Mouse (Mus musculus) intestine, postnatal 0 days (tissue): ENCODE measurements around the gene Itih3. TPM values are rescaled to one million over a fixed set of nuclear protein-coding genes. Genes with fewer than 3 reads are reported as not detected.

Experiments
- ATAC-seq: fragments of 200-750 bp; cut with Nextera tagmentation; 2 replicates; pipeline ENCODE4 v1.8.0; 2017; ENCODE audit warnings: mild to moderate bottlenecking, moderate TSS enrichment, moderate library complexity
- H3K27ac ChIP-seq: fragments of 300-500 bp; sonication (generic); 2 replicates; pipeline ENCODE4 v1.5.1; 2014; ENCODE audit warnings: mild to moderate bottlenecking, low read depth, low read length, moderate library complexity
- H3K27me3 ChIP-seq: fragments of 300-500 bp; sonication (generic); replicated peaks from 2 replicates; pipeline ENCODE4 v1.6.1; 2014; ENCODE audit warnings: low read length, mixed read lengths; ENCODE audit not compliant: control insufficient read depth, insufficient read depth
- H3K36me3 ChIP-seq: fragments of 300-500 bp; sonication (generic); 2 replicates; pipeline ENCODE4 v1.6.1; 2014; ENCODE audit warnings: mild to moderate bottlenecking, moderate library complexity; ENCODE audit not compliant: control insufficient read depth, insufficient read depth
- H3K4me1 ChIP-seq: fragments of 300-500 bp; sonication (generic); replicated peaks from 2 replicates; pipeline ENCODE4 v1.6.1; 2014; ENCODE audit warnings: antibody characterized with exemption, low read length, mixed read lengths; ENCODE audit not compliant: control insufficient read depth, insufficient read depth
- H3K4me2 ChIP-seq: fragments of 300-500 bp; sonication (generic); replicated peaks from 2 replicates; pipeline ENCODE4 v1.6.1; 2014; ENCODE audit warnings: low read depth, mild to moderate bottlenecking, moderate library complexity
- H3K4me3 ChIP-seq: fragments of 300-500 bp; sonication (generic); 2 replicates; pipeline ENCODE4 v1.5.1; 2014; ENCODE audit warnings: low read depth, low read length
- H3K9ac ChIP-seq: fragments of 300-500 bp; sonication (generic); 2 replicates; pipeline ENCODE4 v1.6.1; 2014; ENCODE audit warnings: mild to moderate bottlenecking, low read depth, low read length
- H3K9me3 ChIP-seq: fragments of 300-500 bp; sonication (generic); 2 replicates; pipeline ENCODE4 v1.6.1; 2016; ENCODE audit warnings: mixed run types; ENCODE audit not compliant: control insufficient read depth
- CTCF ChIP-seq: sonication (generic); IDR thresholded peaks from 2 replicates; pipeline ENCODE4 v1.5.1; 2016; ENCODE audit warnings: low read depth, mild to moderate bottlenecking, control low read depth, antibody characterized with exemption, moderate library complexity
- WGBS: fragments of 180-500 bp; shearing (Covaris S2); extraction: QIAGEN DNeasy Blood & Tissue Kit; methylation state at CpG from one replicate; pipeline ENCODE4 v1.1.7; 2014; 5-methylcytosine and 5-hydroxymethylcytosine counted together
- polyA plus RNA-seq: library from polyadenylated mRNA; unstranded; fragments of >200 nt; fragmentation: Nextera tagmentation; extraction: Ambion mirVana; gene quantifications from 2 replicates; pipeline ENCODE4 v1.2.1, GENCODE M21; 2015

The Itih3 gene
- polyA plus RNA-seq, 1 experiment from 2014 or later: 3.9 TPM

GRCm38 (mm10) chr14:30907814-30908265 is 15.7 kb downstream of the Itih3 start:
- WGBS: 44% methylated on average over 3 of the region's 3 CpGs
- H3K4me3 ChIP-seq: no peak overlapping the region
- no peaks in the 10 kb centered on the region for H3K9me3 ChIP-seq
- ATAC-seq: peak; percentile 43; the same call in 1 of the 2 replicates
- no peaks in the 10 kb centered on the region for H3K36me3 ChIP-seq
- H3K27ac ChIP-seq: no peak overlapping the region
- no peaks in the 10 kb centered on the region for H3K27me3 ChIP-seq
- peak; percentile 44 for TF ChIP-seq CTCF
- 0 out of 2 replicates have a peak, but pooled peaks cover under 1% of the 10 kb centered on the region for H3K4me1 ChIP-seq
- H3K9ac ChIP-seq: no peak overlapping the region
- no peak overlapping the region for H3K4me2 ChIP-seq

DNA sequence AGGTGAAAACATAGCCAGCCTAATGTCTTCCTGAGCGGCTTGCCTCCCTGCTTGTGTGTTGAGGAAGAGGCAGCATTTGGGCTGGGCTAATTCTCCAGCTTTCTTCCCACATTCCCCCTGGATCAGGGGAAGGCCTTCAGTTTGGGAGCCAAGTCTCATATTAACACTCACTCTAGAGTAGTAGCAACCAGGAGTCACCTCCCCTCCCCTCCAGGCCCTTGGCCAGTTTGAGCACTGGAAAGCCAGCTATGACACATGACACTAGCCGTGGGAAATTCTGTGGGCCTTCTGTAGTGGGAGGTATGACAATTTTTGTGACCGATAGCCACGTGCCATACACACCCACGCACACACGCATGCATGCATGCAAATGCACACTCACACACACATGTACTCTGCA is 17.6 kb downstream of the Itih3 start:
- Histone ChIP-seq H3K9me3 (no peaks in the 10 kb centered on the region), H3K4me1 (no peaks in the 10 kb centered on the region), H3K9ac (no peak overlapping the region), H3K4me2 (no peak overlapping the region), H3K4me3 (no peak overlapping the region), H3K27me3 (no peaks in the 10 kb centered on the region), H3K27ac (no peak overlapping the region), H3K36me3 (no peaks in the 10 kb centered on the region)
- ATAC-seq: no peak
- WGBS: 86% methylated on average over 6 of the region's 6 CpGs
- TF ChIP-seq CTCF: no peak

GRCm38 (mm10) chr14:30904307-30904706 is 19.3 kb downstream of the Itih3 start:
- WGBS: 84% methylated on average over 8 of the region's 8 CpGs
- Histone ChIP-seq H3K36me3 (no peaks in the 10 kb centered on the region), H3K4me3 (no peak overlapping the region), H3K4me1 (no peaks in the 10 kb centered on the region), H3K27ac (no peak overlapping the region), H3K9me3 (no peaks in the 10 kb centered on the region), H3K4me2 (no peak overlapping the region), H3K27me3 (no peaks in the 10 kb centered on the region), H3K9ac (no peak overlapping the region)
- no peak for TF ChIP-seq CTCF
- ATAC-seq: no peak

- no peak overlapping the region for H3K4me3 ChIP-seq
- H3K4me2 ChIP-seq: no peak overlapping the region
- H3K9ac ChIP-seq: no peak overlapping the region
- no peaks in the 10 kb centered on the region for H3K4me1 ChIP-seq
- H3K36me3 ChIP-seq: no peaks in the 10 kb centered on the region
- no peak for TF ChIP-seq CTCF
- no peaks in the 10 kb centered on the region for H3K9me3 ChIP-seq
- 61% methylated on average over 3 of the region's 3 CpGs for WGBS
- no peak for ATAC-seq
- H3K27ac ChIP-seq: no peak overlapping the region
- no peaks in the 10 kb centered on the region for H3K27me3 ChIP-seq
Observed at GRCm38 (mm10) chr14:30903036-30903435, 20.5 kb downstream of the Itih3 start.

- no peak for ATAC-seq
- no peak overlapping the region for H3K9ac ChIP-seq
- WGBS: 82% methylated on average over 5 of the region's 5 CpGs
Observed at GRCm38 (mm10) chr14:30902628-30903027, 20.9 kb downstream of the Itih3 start.

DNA sequence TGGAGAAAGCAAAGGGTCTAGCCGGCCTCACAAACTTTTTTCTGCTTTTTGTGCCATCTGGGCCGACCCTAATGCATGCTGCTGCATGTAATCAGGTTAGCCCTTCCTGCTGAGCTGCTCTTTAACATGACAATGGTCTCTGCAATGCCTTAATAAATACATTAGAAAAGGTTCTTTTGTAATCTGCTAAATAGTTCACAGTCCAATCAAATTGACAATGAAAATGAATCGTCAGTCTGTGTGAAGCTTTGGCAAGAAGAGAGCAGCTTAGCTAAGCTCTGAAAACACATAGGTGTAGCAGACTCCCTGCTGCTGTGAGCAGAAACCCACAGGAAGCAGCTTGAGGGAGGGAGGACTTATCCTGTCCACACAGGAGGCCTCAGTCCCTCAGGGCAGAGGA is 23.6 kb downstream of the Itih3 start:
- Histone ChIP-seq H3K27me3 (no peaks in the 10 kb centered on the region), H3K27ac (no peak overlapping the region), H3K9me3 (no peaks in the 10 kb centered on the region), H3K4me1 (no peaks in the 10 kb centered on the region), H3K9ac (no peak overlapping the region), H3K36me3 (no peaks in the 10 kb centered on the region), H3K4me3 (no peak overlapping the region), H3K4me2 (no peak overlapping the region)
- TF ChIP-seq CTCF: no peak
- ATAC-seq: no peak
- 59% methylated on average over 3 of the region's 3 CpGs for WGBS

More at GRCm38 (mm10) chr14:30902628-30903027, 20.9 kb downstream of the Itih3 start:
- H3K4me1 ChIP-seq: no peaks in the 10 kb centered on the region
- no peak for TF ChIP-seq CTCF
- no peaks in the 10 kb centered on the region for H3K9me3 ChIP-seq
- H3K27me3 ChIP-seq: no peaks in the 10 kb centered on the region
- no peak overlapping the region for H3K4me3 ChIP-seq
- no peak overlapping the region for H3K4me2 ChIP-seq
- no peak overlapping the region for H3K27ac ChIP-seq
- H3K36me3 ChIP-seq: no peaks in the 10 kb centered on the region
